Mouse (Mus musculus): ENCODE data around the gene Gm11939.
A peak's percentile ranks its signal among the peaks of the same experiment; 100 is the strongest.
"Not testable (repeated sequence)": the region's sequence is repeated elsewhere in the genome, so short reads cannot be mapped to it uniquely, and the experiment has no call there.

The Gm11939 gene

DNA sequence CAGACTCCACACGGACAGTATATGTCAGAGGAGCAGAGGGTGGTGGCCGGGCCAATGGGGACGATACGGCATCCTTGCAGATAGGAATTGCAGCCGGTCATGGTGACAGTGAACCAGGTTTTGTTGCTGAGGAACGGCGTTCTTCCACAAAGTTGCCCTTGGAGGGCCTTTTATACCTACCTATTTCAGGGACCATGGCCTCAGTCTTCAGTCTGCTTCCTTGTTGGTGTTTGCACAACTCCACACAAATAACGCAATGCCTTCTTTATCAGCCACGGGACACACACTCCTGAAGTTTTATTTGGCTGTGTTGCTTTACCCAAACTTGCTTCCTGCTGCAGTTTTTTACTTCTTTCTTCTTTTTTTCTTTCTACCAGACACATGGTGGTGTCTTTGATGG lies at the start of gene Gm11939:
TSS of gene Gm11939 (minus strand) at position 101 of the 400 bp plus-strand sequence.
- DNase-seq (ENCODE audit: low spot score in 2 of 2): no peak

- DNase-seq (ENCODE audit: low spot score in 2 of 2): not testable (repeated sequence)
Measured at GRCm38 (mm10) chr11:99603208-99603607, 43.9 kb upstream of the Gm11939 start, which contains the start of gene Gm11938. Gene Gm11938 (minus strand): TSS chr11:99603308.

DNA sequence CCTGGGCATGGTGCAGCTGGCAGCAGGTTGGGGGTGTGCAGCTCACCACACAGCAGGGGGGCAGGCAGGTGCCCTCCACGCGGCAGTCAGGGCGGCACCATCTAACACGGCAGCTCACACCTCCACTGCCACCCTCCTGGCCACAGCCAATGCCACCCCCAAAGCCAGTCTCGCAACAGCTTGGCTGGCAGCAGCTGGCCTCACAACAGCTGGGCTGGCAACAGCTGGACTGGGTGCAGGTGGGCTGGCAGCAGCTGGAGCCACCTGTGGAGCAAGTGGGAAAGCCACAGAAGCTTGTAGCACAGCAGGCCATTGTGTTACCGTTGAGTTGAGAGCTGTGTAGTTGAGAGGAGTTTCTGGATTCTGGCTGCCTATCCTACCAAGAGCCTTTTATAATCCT lies 38.5 kb upstream of the Gm11939 start, which contains the start of gene Krtap9-3:
TSS of gene Krtap9-3 (minus strand) at position 364 of the 400 bp plus-strand sequence.
- DNase-seq (ENCODE audit: low spot score in 2 of 2): not testable (repeated sequence)

GRCm38 (mm10) chr11:99590981-99591380 lies 31.7 kb upstream of the Gm11939 start, which contains the start of gene Krtap1-3:
Gene Krtap1-3 (minus strand): TSS chr11:99591339.
- DNase-seq (ENCODE audit: low spot score in 2 of 2): no peak

GRCm38 (mm10) chr11:99585096-99585495 lies 25.8 kb upstream of the Gm11939 start:
- no peak for DNase-seq (ENCODE audit: low spot score in 2 of 2)

GRCm38 (mm10) chr11:99583245-99583704 lies 24.0 kb upstream of the Gm11939 start, which contains the start of gene Krtap1-4:
Gene Krtap1-4 (minus strand): TSS chr11:99583654.
- no peak for DNase-seq (ENCODE audit: low spot score in 2 of 2)

DNA sequence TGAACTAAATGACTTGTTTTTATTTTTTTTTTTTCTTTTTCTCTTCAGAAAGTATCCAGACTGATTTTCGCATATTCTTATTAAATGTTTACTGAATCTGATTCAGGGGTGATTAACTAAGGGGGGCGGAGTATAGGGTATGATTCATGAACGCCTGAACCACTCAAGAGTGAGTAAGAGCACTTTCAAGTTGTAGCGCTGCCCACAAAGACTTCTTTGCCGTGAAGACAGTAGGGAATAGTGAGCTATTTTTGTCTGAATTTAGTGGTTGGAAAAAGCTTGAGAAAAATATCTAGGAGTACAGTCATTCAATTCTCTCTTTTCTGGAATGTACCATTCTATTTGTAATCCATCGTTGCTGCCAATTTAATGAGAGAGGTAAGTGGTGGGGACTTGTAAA lies 22.3 kb upstream of the Gm11939 start:
- no peak for DNase-seq (ENCODE audit: low spot score in 2 of 2)

- DNase-seq (ENCODE audit: low spot score in 2 of 2): no peak
Measured at GRCm38 (mm10) chr11:99581051-99581450, 21.8 kb upstream of the Gm11939 start.

GRCm38 (mm10) chr11:99580636-99581035 lies 21.4 kb upstream of the Gm11939 start, which contains the start of gene Krtap1-5:
Gene Krtap1-5 (minus strand): TSS chr11:99581016.
- no peak for DNase-seq (ENCODE audit: low spot score in 2 of 2)

DNA sequence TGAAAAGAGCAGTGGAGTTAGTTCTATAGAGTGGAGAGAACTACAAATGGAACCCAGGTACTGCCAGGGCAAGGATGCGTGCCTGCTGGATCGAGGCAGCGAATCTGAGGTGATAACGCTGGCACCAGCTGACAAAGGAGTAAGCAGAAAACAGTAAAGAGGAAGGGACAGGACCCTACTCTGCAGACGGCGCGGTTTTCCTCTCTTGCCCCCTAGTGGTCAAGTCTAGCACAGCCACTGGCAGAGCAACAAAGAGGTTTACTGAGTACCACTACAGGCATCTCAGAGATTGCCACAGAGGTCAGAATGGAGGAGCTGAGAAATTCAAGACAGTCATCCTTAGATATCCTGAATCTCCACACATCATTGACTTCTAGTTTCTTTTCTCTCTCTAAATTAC lies 14.8 kb upstream of the Gm11939 start:
- peak; percentile 10 to 14 for DNase-seq (ENCODE audit: low spot score in 2 of 2)

DNA sequence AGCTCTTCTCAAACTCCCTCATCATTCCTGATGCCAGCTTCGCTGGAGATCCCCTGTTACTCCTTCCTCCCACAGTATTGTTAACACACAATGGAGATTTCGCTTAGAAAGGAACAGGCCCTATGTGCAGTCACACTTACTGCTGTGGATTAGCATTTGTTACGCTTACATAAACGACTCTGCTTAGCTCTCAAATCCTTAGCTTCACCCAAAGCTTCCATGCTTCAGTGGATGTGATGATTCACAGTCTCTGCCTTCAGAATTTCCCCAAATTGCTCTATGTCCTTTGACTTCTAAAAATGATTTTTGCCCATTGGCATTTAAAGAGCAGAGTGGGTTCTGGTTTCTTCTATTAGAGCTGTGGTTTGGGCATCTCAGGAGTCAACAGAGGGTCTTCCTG lies 13.9 kb upstream of the Gm11939 start:
- DNase-seq (ENCODE audit: low spot score in 2 of 2): no peak

DNA sequence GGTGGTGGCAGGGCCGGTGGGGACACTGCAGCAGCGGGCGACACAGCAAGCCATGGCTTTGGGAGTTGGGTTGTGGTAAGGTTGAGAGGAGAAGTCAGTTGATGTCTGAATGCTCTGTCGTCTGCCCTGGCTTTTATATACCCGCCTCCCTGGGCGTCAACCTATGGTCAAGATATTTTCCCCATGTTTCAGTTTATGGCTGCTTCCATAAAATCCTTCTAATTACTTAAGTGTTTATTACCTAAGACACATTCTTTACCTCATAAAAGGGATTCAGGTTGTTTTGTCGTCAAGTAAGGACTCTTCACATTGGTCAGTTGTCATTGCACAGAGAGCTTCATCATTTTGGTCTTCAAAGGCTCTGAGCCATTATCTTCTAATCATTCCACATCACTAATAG lies 7.3 kb upstream of the Gm11939 start, which contains the start of gene Krtap3-1:
TSS of gene Krtap3-1 (minus strand) at position 101 of the 400 bp plus-strand sequence.
- DNase-seq (ENCODE audit: low spot score in 2 of 2): no peak

- DNase-seq (ENCODE audit: low spot score in 2 of 2): no peak
Measured at GRCm38 (mm10) chr11:99562580-99562979, 3.3 kb upstream of the Gm11939 start.

GRCm38 (mm10) chr11:99557976-99558745 lies 1.1 kb downstream of the Gm11939 start:
- DNase-seq (ENCODE audit: low spot score in 2 of 2): no peak

DNA sequence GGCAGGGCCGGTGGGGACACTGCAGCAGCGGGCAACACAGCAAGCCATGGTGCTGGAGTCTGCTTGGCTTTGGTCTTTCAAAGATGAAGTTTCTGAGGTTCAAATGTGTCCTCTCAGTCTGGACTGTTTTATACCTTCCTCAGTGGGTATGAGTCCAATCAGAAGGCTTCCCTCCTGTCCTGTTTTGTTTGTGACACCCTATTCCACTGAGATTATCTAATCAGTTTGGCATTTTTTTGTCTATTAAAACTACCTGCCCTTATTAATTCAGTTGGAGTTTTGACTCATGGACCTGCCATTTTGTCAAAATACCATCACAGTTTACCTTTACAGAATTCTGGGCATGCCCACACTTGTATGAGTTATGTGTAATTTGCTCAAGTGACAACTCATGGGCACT lies 2.5 kb downstream of the Gm11939 start, which contains the start of gene Krtap3-2:
TSS of gene Krtap3-2 (minus strand) at position 101 of the 400 bp plus-strand sequence.
- DNase-seq (ENCODE audit: low spot score in 2 of 2): no peak

DNA sequence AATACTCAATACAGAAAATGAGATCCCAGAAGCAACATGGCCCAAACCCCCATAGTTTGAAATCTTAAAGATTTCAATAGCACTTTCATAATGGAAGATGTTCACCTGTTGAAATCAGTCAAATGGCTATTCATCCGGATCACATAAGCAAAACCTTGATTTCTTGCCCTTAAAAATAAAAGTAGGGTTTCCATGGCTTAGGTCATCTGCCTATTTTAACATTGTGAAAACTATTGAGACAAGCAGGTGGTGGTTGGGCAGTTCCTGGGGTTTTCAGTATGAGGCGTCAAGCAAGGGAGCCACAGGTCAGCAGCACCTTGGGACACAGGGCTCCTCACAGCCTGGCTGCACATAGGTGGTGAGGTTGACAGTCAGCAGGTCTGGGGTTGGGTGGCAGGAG lies 3.1 kb downstream of the Gm11939 start:
- DNase-seq (ENCODE audit: low spot score in 2 of 2): no peak

DNA sequence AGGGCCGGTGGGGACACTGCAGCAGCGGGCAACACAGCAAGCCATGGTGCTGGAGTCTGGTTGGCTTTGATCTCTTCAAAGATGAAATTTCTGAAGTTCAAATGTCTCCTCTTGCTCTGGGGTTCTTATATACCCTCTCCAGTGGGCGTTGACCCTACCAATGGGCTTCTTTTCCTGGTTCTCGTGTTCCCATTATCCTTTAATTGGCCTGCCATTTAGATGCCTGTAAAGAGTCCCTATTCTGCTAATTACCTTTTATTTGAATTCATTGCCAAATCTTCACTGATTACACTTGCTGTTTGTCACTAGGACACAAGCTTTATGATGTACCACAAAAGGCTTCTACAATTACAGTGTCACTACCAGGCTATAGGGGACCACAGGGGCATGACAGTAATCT lies 8.5 kb downstream of the Gm11939 start, which contains the start of gene Krtap3-3:
TSS of gene Krtap3-3 (minus strand) at position 101 of the 400 bp plus-strand sequence.
- no peak for DNase-seq (ENCODE audit: low spot score in 2 of 2)

DNA sequence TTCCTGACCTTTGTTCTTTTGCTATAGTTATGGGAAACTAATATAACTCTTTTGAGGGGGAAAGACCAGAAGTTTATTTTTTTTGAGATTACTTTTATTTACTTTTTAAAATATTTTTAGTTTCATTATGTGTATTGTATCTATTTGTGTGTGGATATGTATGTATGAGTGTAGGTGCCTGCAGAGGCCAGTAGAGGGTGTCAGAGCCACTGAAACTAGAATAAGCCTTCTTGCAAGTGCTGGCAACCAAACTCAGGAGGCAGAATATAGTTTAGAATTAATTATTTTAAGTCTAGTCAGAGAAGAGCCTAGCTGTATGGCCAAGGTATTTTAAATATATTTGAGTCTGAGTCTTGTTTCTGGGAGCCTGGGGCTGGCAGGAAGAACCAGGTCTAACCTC lies 11.4 kb downstream of the Gm11939 start:
- DNase-seq (ENCODE audit: low spot score in 2 of 2): no peak

DNA sequence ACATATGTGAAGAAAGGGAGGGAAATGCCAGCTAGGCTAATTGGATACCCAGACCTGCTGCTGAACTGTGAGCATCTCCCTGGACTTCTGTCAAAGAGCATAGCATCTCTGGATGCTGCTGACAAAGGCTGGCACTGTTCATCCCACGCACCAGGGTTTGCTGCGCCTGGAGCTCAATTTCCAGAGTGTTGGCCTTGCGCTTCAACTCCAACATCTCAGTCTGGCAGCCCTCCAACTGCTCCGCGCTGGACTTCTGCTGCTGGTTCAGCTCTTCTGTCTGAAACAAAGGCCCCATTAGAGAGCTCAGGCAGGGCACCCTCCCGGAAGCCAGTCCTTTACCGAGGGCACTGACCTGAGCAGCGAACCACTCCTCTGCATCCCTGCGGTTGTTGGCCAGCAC lies 19.5 kb downstream of the Gm11939 start:
- no peak for DNase-seq (ENCODE audit: low spot score in 2 of 2)

DNA sequence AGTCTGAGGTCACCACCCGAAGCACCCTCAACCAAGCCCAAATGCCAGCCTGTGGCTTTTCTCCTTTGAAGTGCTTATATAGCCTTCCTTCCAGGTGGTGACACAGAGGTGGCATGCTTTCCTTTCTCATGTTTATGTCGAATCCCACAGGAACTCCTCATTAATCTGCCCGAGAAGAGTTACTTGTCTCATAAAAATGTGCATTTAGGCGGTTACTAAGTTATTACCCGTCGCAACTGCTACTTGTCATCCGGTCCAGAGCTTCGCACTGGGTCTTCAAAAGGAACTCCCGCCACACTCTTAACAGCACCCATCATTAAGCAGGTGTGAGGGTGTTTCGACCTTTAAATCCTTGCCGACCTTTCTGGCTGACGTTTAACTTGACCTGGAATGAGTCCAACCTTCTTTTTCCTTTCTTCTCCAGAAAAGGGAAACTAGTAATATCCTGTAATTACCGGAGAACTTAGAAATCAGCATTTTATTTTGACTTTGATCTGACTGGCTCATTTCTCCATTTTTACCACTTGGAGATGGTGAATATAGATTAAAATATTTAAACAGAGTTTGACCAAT lies 37.9 kb downstream of the Gm11939 start, which contains the start of gene Krt39:
TSS of gene Krt39 (minus strand) at position 51 of the 573 bp plus-strand sequence.
- no peak for DNase-seq (ENCODE audit: low spot score in 2 of 2)

GRCm38 (mm10) chr11:99514098-99514497 lies 45.2 kb downstream of the Gm11939 start:
- DNase-seq (ENCODE audit: low spot score in 2 of 2): no peak
